Mouse (Mus musculus) intestine, postnatal 0 days (tissue): ENCODE measurements around the gene Rbm14. TPM values are rescaled to one million over a fixed set of nuclear protein-coding genes. Genes with fewer than 3 reads are reported as not detected.
A peak's percentile ranks its signal among the peaks of the same experiment; 100 is the strongest.

Source experiments
- ATAC-seq: fragments of 200-750 bp; cut with Nextera tagmentation; 2 replicates; pipeline ENCODE4 v1.8.0; 2017; ENCODE audit warnings: mild to moderate bottlenecking, moderate TSS enrichment, moderate library complexity
- H3K27ac ChIP-seq: fragments of 300-500 bp; sonication (generic); 2 replicates; pipeline ENCODE4 v1.5.1; 2014; ENCODE audit warnings: mild to moderate bottlenecking, low read depth, low read length, moderate library complexity
- H3K27me3 ChIP-seq: fragments of 300-500 bp; sonication (generic); replicated peaks from 2 replicates; pipeline ENCODE4 v1.6.1; 2014; ENCODE audit warnings: low read length, mixed read lengths; ENCODE audit not compliant: control insufficient read depth, insufficient read depth
- H3K36me3 ChIP-seq: fragments of 300-500 bp; sonication (generic); 2 replicates; pipeline ENCODE4 v1.6.1; 2014; ENCODE audit warnings: mild to moderate bottlenecking, moderate library complexity; ENCODE audit not compliant: control insufficient read depth, insufficient read depth
- H3K4me1 ChIP-seq: fragments of 300-500 bp; sonication (generic); replicated peaks from 2 replicates; pipeline ENCODE4 v1.6.1; 2014; ENCODE audit warnings: antibody characterized with exemption, low read length, mixed read lengths; ENCODE audit not compliant: control insufficient read depth, insufficient read depth
- H3K4me2 ChIP-seq: fragments of 300-500 bp; sonication (generic); replicated peaks from 2 replicates; pipeline ENCODE4 v1.6.1; 2014; ENCODE audit warnings: low read depth, mild to moderate bottlenecking, moderate library complexity
- H3K4me3 ChIP-seq: fragments of 300-500 bp; sonication (generic); 2 replicates; pipeline ENCODE4 v1.5.1; 2014; ENCODE audit warnings: low read depth, low read length
- H3K9ac ChIP-seq: fragments of 300-500 bp; sonication (generic); 2 replicates; pipeline ENCODE4 v1.6.1; 2014; ENCODE audit warnings: mild to moderate bottlenecking, low read depth, low read length
- H3K9me3 ChIP-seq: fragments of 300-500 bp; sonication (generic); 2 replicates; pipeline ENCODE4 v1.6.1; 2016; ENCODE audit warnings: mixed run types; ENCODE audit not compliant: control insufficient read depth
- CTCF ChIP-seq: sonication (generic); IDR thresholded peaks from 2 replicates; pipeline ENCODE4 v1.5.1; 2016; ENCODE audit warnings: low read depth, mild to moderate bottlenecking, control low read depth, antibody characterized with exemption, moderate library complexity
- WGBS: fragments of 180-500 bp; shearing (Covaris S2); extraction: QIAGEN DNeasy Blood & Tissue Kit; methylation state at CpG from one replicate; pipeline ENCODE4 v1.1.7; 2014; 5-methylcytosine and 5-hydroxymethylcytosine counted together
- polyA plus RNA-seq: library from polyadenylated mRNA; unstranded; fragments of >200 nt; fragmentation: Nextera tagmentation; extraction: Ambion mirVana; gene quantifications from 2 replicates; pipeline ENCODE4 v1.2.1, GENCODE M21; 2015

Gene Rbm14
- polyA plus RNA-seq, 1 experiment from 2014 or later = 21.8 TPM

DNA sequence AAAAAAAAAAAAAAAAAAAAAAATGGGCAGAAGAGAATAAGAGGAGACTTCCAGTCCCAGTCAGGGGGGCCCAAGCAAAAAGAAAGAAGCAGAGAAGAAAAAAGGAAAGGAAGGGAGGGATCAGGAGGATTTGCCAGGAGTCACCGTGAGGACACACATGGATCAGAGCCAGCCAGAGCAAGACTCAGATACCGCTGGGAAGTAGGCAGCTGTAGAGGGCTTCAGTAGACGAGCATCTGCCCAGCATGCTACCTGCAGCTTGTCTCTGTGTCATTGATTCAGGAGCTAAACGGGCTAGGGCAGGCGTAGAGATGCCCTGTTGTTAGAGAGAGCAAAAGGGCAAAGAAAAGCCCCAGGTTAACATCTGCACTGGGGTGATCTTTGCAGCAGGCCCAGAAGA is 38.8 kb upstream of the Rbm14 start:
- ATAC-seq = no peak
- Histone ChIP-seq H3K27me3 (peaks cover 2% of the 10 kb centered on the region; the same call in 1 of the 2 replicates), H3K27ac (no peak overlapping the region), H3K9me3 (no peaks in the 10 kb centered on the region), H3K4me1 (peaks cover 4% of the 10 kb centered on the region; the same call in 1 of the 2 replicates), H3K4me3 (no peak overlapping the region), H3K9ac (no peak overlapping the region), H3K4me2 (no peak overlapping the region), H3K36me3 (no peaks in the 10 kb centered on the region)
- 58% methylated on average over 5 of the region's 5 CpGs for WGBS
- no peak for TF ChIP-seq CTCF

- Histone ChIP-seq H3K36me3 (no peaks in the 10 kb centered on the region), H3K4me2 (no peak overlapping the region), H3K9ac (no peak overlapping the region), H3K27me3 (no peaks in the 10 kb centered on the region; the same call in 1 of the 2 replicates), H3K4me1 (peaks cover 4% of the 10 kb centered on the region; the same call in 1 of the 2 replicates), H3K9me3 (no peaks in the 10 kb centered on the region), H3K4me3 (no peak overlapping the region), H3K27ac (no peak overlapping the region)
- no peak for TF ChIP-seq CTCF
- no peak for ATAC-seq
- WGBS = 50% methylated on average over 4 of the region's 4 CpGs
Observed at GRCm38 (mm10) chr19:4849800-4850199, 38.4 kb upstream of the Rbm14 start.

DNA sequence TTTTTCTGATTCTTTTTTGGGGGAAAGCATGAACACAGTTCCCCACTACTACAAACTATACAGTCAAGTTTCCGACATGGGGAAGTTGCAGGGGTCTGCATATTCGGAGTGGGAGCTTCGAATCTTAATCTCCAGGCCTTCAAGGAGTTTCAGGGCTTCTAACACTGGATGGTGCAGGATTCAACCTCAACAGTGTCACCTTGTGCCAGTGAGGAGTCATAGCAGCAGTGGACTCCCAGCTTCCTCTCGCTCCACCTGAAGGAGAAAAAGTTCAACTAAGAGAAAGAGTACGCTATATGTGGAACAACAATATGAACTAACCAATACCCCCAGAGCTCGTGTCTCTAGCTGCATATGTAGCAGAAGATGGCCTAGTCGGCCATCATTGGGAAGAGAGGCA is 36.1 kb upstream of the Rbm14 start:
- no peak for ATAC-seq
- no peaks in the 10 kb centered on the region for H3K9me3 ChIP-seq
- no peak overlapping the region for H3K4me3 ChIP-seq
- 0 out of 2 replicates have a peak, but pooled peaks cover 1% of the 10 kb centered on the region for H3K27me3 ChIP-seq
- TF ChIP-seq CTCF = peak; percentile 81
- H3K9ac ChIP-seq = no peak overlapping the region
- H3K4me1 ChIP-seq = no peaks in the 10 kb centered on the region
- H3K36me3 ChIP-seq = no peaks in the 10 kb centered on the region
- H3K27ac ChIP-seq = no peak overlapping the region
- 19% methylated on average over 7 of the region's 7 CpGs for WGBS
- no peak overlapping the region for H3K4me2 ChIP-seq

- Histone ChIP-seq H3K9me3 (no peaks in the 10 kb centered on the region), H3K36me3 (no peaks in the 10 kb centered on the region), H3K4me2 (no peak overlapping the region), H3K27me3 (peaks cover 10% of the 10 kb centered on the region; the same call in 1 of the 2 replicates), H3K4me3 (no peak overlapping the region), H3K4me1 (no peaks in the 10 kb centered on the region), H3K9ac (no peak overlapping the region), H3K27ac (no peak overlapping the region)
- no peak for TF ChIP-seq CTCF
- 67% methylated on average over 2 of the region's 2 CpGs for WGBS
- ATAC-seq = no peak
Observed at GRCm38 (mm10) chr19:4845846-4846245, 34.4 kb upstream of the Rbm14 start.

DNA sequence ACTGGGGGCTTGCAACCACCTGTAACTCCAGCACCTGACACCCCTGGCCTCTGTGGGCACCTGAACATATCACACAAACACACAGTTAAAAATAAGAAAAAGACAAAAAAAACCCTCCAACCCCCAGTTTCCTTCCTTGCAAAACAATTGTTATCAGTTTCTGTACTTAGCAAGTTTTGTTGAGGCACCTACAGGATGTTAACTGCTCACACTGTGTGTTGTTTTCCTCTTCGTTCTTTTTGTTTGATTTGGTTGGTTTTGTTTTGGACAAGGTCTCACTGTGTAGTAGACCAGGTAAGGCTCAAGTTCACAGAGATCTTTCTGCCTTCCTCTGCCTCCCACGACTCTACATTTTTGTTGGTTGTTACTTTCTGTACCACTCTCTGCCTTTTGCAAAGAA is 31.2 kb upstream of the Rbm14 start:
- Histone ChIP-seq H3K27ac (no peak overlapping the region), H3K36me3 (no peaks in the 10 kb centered on the region), H3K4me1 (peaks cover 4% of the 10 kb centered on the region; the same call in 1 of the 2 replicates), H3K9me3 (no peaks in the 10 kb centered on the region), H3K27me3 (peaks cover 16% of the 10 kb centered on the region; the same call in 1 of the 2 replicates), H3K4me2 (no peak overlapping the region), H3K4me3 (no peak overlapping the region), H3K9ac (no peak overlapping the region)
- 56% methylated on average over 2 of the region's 2 CpGs for WGBS
- no peak for TF ChIP-seq CTCF
- no peak for ATAC-seq

- Histone ChIP-seq H3K9ac (no peak overlapping the region), H3K9me3 (no peaks in the 10 kb centered on the region), H3K27ac (no peak overlapping the region), H3K4me1 (peaks cover 7% of the 10 kb centered on the region; the same call in 1 of the 2 replicates), H3K27me3 (peaks cover 16% of the 10 kb centered on the region; the same call in 1 of the 2 replicates), H3K4me3 (no peak overlapping the region), H3K36me3 (peaks cover 3% of the 10 kb centered on the region; the same call in 1 of the 2 replicates), H3K4me2 (no peak overlapping the region)
- no peak for ATAC-seq
- no peak for TF ChIP-seq CTCF
- 75% methylated on average over 9 of the region's 9 CpGs for WGBS
Observed at GRCm38 (mm10) chr19:4840848-4841247, 29.4 kb upstream of the Rbm14 start.
